Mouse (Mus musculus) c-Kit-positive CD71-positive TER-119-negative erythroid progenitor cells, embryonic 14.5 days (primary cell): ENCODE measurements at regions not wholly inside any gene's neighbourhood (a gene's known extent, or its start where the extent isn't known, plus 50 kb on each side); places are given as distances from the start of the nearest gene placed in this dataset.

Experiments
- DNase-seq: peaks from one replicate; pipeline ENCODE4 v3.0.0-alpha.2; 2013; ENCODE audit warnings: low read depth

GRCm38 (mm10) chr2:51566554-51567246, 60.6 kb upstream of the Tas2r134 start:
- DNase-seq, result no peak

GRCm38 (mm10) chr2:51563881-51564280, 63.4 kb upstream of the Tas2r134 start:
- no peak for DNase-seq

- no peak for DNase-seq
Observed at GRCm38 (mm10) chr2:51563240-51563639, 64.1 kb upstream of the Tas2r134 start.

GRCm38 (mm10) chr2:51550863-51551262, 76.4 kb upstream of the Tas2r134 start:
- no peak for DNase-seq

GRCm38 (mm10) chr2:51549125-51549524, 78.2 kb upstream of the Tas2r134 start:
- no peak for DNase-seq

GRCm38 (mm10) chr2:51546181-51546580, 81.1 kb upstream of the Tas2r134 start:
- DNase-seq, result no peak

- DNase-seq, result no peak
Observed at GRCm38 (mm10) chr2:51543949-51544348, 83.4 kb upstream of the Tas2r134 start.

GRCm38 (mm10) chr2:51542272-51542671, 85.0 kb upstream of the Tas2r134 start:
- no peak for DNase-seq

GRCm38 (mm10) chr2:51532709-51533414, 94.4 kb upstream of the Tas2r134 start:
- DNase-seq, result no peak

GRCm38 (mm10) chr2:51531106-51531839, 96.0 kb upstream of the Tas2r134 start:
- DNase-seq, result no peak

- DNase-seq, result no peak
Observed at GRCm38 (mm10) chr2:51522766-51523165, 104.5 kb upstream of the Tas2r134 start.

- no peak for DNase-seq
Observed at GRCm38 (mm10) chr2:51509220-51510011, 117.9 kb upstream of the Tas2r134 start.

GRCm38 (mm10) chr2:51497896-51498295, 129.4 kb upstream of the Tas2r134 start:
- DNase-seq, result no peak

GRCm38 (mm10) chr2:51473753-51474152, 153.6 kb upstream of the Tas2r134 start:
- DNase-seq, result no peak

- no peak for DNase-seq
Observed at GRCm38 (mm10) chr2:51467027-51467694, 160.2 kb upstream of the Tas2r134 start.

GRCm38 (mm10) chr2:51466003-51466402, 161.3 kb upstream of the Tas2r134 start:
- no peak for DNase-seq

GRCm38 (mm10) chr2:51465576-51465975, 161.7 kb upstream of the Tas2r134 start:
- no peak for DNase-seq

GRCm38 (mm10) chr2:51464356-51464755, 163.0 kb upstream of the Tas2r134 start:
- DNase-seq, result no peak

- no peak for DNase-seq
Observed at GRCm38 (mm10) chr2:51460896-51461295, 166.4 kb upstream of the Tas2r134 start.

- no peak for DNase-seq
Observed at GRCm38 (mm10) chr2:51459486-51459885, 167.8 kb upstream of the Tas2r134 start.

- no peak for DNase-seq
Observed at GRCm38 (mm10) chr2:51457717-51458116, 169.6 kb upstream of the Tas2r134 start.

- DNase-seq, result no peak
Observed at GRCm38 (mm10) chr2:51452816-51453215, 174.5 kb upstream of the Tas2r134 start.
